Mouse (Mus musculus): ENCODE measurements around the gene 1700129C05Rik.

The 1700129C05Rik gene

GRCm38 (mm10) chr14:59142793-59143192 is at the start of gene 1700129C05Rik:
Gene 1700129C05Rik, minus strand, starts transcription at chr14:59142893.
- DNase-seq (ENCODE audit: low read depth) = no peak

- no peak for DNase-seq (ENCODE audit: low read depth)
These were observed 43.4 kb upstream of the 1700129C05Rik start for GRCm38 (mm10) chr14:59186121-59186520.

DNA sequence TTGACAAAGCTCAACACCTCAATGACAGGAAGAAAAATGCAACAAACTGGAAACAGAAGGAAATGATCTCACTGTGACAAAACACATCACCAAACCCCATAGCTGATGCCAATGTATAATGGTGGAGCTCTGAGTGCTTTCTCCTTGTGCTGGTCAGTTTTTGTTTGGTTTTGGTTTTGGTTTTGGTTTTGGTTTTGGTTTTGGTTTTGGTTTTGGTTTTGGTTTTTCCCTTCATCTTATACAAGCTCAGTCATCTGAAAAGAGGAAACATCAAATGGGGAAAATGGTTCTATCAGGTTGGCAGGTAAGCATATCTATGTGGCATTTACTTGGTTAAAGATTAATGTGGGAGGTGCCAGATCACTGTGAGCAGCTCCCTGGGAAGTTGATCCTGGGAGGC is 42.8 kb upstream of the 1700129C05Rik start:
- no peak for DNase-seq (ENCODE audit: low read depth)

DNA sequence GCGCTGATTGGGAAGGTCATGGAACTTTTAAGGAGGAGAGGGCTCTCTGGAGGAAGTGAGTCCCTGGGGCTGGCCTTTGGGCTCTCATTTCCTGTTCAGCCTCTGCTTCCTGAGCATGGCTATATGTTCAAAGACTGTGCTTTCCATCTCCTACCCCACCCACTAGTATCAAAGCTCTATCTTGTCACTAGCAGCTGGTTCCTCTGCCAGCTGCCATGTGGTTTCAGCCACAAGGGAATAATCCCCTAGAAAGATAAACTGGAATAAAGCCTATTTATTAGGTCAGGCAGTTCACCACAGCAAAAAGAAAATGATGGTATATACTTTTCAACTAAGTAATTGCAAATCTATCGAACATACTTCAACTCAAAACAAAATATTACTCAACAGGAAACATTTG is 40.0 kb upstream of the 1700129C05Rik start:
- no peak for DNase-seq (ENCODE audit: low read depth)

- no peak for DNase-seq (ENCODE audit: low read depth)
These were observed 36.0 kb upstream of the 1700129C05Rik start, which contains the start of gene Gm5142 for GRCm38 (mm10) chr14:59178649-59179048. Gene Gm5142, minus strand, starts transcription at chr14:59178749.

- DNase-seq (ENCODE audit: low read depth) = no peak
These were observed 14.5 kb upstream of the 1700129C05Rik start for GRCm38 (mm10) chr14:59157016-59157698.

DNA sequence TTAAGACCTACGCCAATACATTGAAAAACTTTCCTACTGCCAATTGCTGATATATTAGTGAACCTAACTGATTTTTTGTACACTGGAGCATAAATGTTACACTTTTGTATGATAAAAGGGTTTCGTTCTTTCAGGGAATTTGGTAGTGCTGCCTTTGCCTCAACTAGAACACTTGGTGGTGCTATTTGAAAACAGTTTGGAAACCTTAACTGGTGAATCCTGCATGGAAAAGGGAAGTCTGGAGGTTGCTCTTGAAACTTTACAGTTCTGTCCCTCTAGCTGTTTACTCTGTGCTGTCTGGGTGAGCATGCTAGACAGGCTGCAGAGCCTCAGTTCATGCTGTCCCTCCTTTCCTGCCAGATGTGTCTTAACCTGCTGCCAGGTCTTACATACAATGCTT is 12.9 kb upstream of the 1700129C05Rik start:
- peak; percentile 24 for DNase-seq (ENCODE audit: low read depth)

DNA sequence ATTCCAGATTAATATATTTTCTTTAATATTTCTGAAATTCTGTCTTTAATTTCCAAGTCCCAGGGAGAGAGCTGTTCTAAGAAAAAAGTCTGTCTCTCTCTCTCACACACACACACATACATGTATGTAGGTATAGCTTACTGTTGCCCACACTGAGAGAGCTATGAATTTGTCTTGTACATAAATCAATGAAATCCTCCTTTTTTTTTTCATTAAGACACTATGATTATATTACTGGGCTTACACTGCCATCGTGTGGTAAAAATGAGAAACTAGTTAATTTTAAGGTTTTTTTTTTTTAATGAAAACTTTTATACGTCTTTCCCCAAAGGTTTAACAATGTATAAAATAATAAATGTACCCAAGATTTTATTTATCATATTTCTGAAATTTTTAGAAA is 28.4 kb downstream of the 1700129C05Rik start:
- DNase-seq (ENCODE audit: low read depth) = peak; percentile 50

DNA sequence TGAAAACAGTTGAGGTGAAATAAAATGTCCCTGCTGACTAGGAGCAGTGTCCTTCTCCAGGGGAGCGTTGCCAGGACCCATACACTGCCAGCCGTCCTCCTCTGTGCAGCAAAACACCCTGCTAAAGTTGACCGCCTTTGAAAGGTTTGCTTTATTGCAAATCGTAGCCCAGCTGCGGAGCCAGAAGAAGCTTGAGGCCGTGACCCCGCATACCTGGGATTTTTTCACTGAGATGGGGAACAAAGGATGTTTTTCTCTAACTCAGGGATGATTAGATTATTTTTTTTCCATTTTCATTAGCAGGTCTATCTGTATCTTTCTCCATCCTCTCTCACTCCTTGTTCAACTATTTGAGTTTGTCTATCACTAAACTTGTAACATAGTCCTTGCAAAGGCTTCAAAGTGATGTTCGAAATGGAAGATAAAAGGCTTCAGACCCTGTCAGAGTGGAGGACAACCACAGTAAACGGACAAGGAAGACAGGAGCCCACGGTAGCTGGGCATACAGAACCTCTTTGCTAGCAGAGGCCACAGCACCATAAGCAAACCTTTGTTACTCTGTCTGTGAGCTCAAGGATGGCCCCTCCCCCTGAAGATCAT is 38.6 kb downstream of the 1700129C05Rik start:
- DNase-seq (ENCODE audit: low read depth) = no peak

DNA sequence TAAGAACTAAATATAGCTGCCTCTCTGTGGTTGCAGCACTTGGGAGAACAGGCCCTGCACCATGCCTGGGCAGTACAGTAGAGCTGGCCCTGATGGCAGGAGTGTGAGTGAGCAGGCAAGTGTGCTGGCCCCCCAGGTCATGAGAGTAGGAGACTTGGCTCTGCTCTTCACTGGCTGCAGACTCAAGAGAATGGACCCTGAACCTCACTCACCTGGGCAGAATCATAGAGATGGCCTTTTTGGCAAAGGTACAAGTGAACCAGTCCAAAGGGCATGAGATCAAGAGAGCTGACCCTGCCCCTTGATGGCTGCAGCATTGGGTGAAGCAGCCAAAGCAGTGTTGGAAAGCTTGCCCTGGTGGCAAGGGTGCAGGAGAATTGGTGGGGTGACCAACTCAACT is 49.1 kb downstream of the 1700129C05Rik start:
- DNase-seq (ENCODE audit: low read depth) = no peak

DNA sequence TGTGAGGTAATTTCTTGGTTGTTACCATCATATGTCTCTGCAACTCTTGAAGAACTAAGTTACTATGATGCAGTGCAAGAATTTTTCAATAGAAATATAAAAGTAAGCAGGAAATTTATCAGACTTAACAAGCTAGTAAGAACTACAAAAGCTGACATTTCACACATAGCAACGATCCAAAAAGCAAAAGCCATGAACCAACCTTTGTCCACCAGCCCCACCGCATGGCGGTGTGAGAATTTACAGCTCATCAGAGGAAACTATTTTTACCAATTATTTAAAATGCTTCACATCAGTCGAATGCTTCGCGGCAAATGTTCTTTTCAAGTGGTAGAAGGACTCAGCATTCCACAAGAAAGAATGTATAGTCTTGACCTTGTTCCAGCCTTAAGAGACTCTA is 58.3 kb downstream of the 1700129C05Rik start:
- peak; percentile 49 for DNase-seq (ENCODE audit: low read depth)
